Mouse (Mus musculus): ENCODE data around the gene Nek1.
A peak's percentile ranks its signal among the peaks of the same experiment; 100 is the strongest.

Gene Nek1

GRCm38 (mm10) chr8:60992910-60993638, at the start of gene Nek1:
TSS of gene Nek1 (plus strand) at chr8:60993195.
- DNase-seq (ENCODE audit: low read depth, low spot score) = peak; percentile 99
- H3K27me3 ChIP-seq (ENCODE audit: control insufficient read depth, insufficient read depth, low read length, poor library complexity, severe bottlenecking) = no peaks in the 10 kb centered on the region
- no peaks in the 10 kb centered on the region for H3K36me3 ChIP-seq (ENCODE audit: control insufficient read depth, insufficient read depth, low read length, poor library complexity, severe bottlenecking)

DNA sequence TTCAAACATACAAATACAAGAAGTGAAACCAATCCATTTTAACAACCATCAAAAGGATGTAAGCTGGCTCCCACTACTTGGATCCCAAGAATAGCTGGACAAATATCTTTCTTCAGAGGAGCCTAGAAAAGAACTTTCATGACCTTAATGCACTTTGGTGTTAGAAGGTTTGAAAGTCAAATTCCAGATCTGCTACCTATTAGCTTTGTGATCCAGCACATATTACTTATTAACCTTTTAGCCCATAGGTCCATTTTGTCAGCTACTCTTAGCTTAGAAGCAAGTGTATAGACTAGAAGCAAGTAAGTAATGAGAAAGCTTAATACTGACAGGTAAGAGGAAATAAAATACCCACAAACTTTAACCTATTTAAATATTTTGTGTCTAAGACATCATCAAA, 45.5 kb upstream of the Nek1 start:
- no peak for DNase-seq (ENCODE audit: low read depth, low spot score)
- Histone ChIP-seq H3K36me3 (ENCODE audit: control insufficient read depth, insufficient read depth, low read length, poor library complexity, severe bottlenecking) (no peaks in the 10 kb centered on the region), H3K27me3 (ENCODE audit: control insufficient read depth, insufficient read depth, low read length, poor library complexity, severe bottlenecking) (no peaks in the 10 kb centered on the region)

DNA sequence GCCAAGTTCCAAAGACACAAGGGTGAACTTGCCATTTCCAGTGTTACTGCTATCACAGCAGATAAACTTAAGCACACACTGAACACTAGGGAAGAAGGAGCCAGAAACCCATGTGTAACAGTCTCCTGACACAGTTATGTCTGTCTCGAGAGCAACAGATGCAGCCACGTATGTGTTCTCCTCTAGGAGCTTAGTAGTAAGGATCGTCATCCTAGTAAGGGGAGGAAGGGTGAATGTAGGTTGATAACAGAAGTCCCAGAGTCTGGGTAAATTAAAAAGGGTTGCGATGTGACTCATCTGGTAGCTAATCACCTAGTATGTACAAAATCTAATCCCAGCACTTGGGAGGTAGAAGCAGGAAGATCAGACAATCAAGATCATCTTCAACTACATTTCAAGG, 43.1 kb upstream of the Nek1 start:
- Histone ChIP-seq H3K36me3 (ENCODE audit: control insufficient read depth, insufficient read depth, low read length, poor library complexity, severe bottlenecking) (no peaks in the 10 kb centered on the region), H3K27me3 (ENCODE audit: control insufficient read depth, insufficient read depth, low read length, poor library complexity, severe bottlenecking) (no peaks in the 10 kb centered on the region)
- DNase-seq (ENCODE audit: low read depth, low spot score) = no peak

- no peaks in the 10 kb centered on the region for H3K36me3 ChIP-seq (ENCODE audit: control insufficient read depth, insufficient read depth, low read length, poor library complexity, severe bottlenecking)
- H3K27me3 ChIP-seq (ENCODE audit: control insufficient read depth, insufficient read depth, low read length, poor library complexity, severe bottlenecking) = no peaks in the 10 kb centered on the region
- no peak for DNase-seq (ENCODE audit: low read depth, low spot score)
These were observed 41.7 kb upstream of the Nek1 start for GRCm38 (mm10) chr8:60951271-60951670.

- Histone ChIP-seq H3K27me3 (ENCODE audit: control insufficient read depth, insufficient read depth, low read length, poor library complexity, severe bottlenecking) (no peaks in the 10 kb centered on the region), H3K36me3 (ENCODE audit: control insufficient read depth, insufficient read depth, low read length, poor library complexity, severe bottlenecking) (no peaks in the 10 kb centered on the region)
- no peak for DNase-seq (ENCODE audit: low read depth, low spot score)
These were observed 41.2 kb upstream of the Nek1 start for GRCm38 (mm10) chr8:60951757-60952156.

GRCm38 (mm10) chr8:60952803-60953202, 40.2 kb upstream of the Nek1 start:
- no peaks in the 10 kb centered on the region for H3K36me3 ChIP-seq (ENCODE audit: control insufficient read depth, insufficient read depth, low read length, poor library complexity, severe bottlenecking)
- H3K27me3 ChIP-seq (ENCODE audit: control insufficient read depth, insufficient read depth, low read length, poor library complexity, severe bottlenecking) = no peaks in the 10 kb centered on the region
- no peak for DNase-seq (ENCODE audit: low read depth, low spot score)

DNA sequence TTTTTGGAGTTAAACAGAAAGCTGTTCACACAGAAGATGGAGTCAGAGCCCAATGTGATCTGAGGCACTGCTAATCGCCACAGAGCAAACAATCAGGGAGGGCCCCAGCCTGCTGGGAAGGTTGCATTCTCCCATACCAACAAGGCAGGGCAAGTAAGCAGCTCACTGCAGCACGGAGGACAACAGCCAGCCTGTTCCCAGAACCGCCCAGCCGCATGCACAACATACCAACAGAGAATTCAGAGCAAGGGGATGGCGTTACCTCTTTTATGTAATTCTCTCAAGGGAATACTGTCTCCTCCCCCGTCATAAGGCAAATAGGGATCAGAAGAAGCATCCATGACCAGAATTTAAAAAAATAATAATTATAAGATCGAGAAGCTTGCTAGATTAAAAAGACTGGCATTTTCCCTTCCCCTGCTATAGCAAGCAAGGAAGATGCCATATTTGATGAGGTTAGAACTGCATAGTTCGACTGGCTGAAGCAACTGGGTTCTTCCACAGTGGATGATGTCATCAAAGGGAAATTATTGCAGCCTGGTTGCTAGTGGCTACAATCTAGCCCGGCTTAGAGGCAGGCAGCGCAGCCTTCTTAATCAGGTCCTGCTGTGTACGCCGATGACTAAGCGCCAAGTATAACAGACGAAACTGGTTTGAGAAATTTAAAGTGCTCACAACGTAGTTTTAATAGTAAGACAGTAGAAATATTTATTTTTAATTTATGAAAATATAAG, 38.5 kb upstream of the Nek1 start:
- no peak for DNase-seq (ENCODE audit: low read depth, low spot score)
- Histone ChIP-seq H3K27me3 (ENCODE audit: control insufficient read depth, insufficient read depth, low read length, poor library complexity, severe bottlenecking) (no peaks in the 10 kb centered on the region), H3K36me3 (ENCODE audit: control insufficient read depth, insufficient read depth, low read length, poor library complexity, severe bottlenecking) (no peaks in the 10 kb centered on the region)

DNA sequence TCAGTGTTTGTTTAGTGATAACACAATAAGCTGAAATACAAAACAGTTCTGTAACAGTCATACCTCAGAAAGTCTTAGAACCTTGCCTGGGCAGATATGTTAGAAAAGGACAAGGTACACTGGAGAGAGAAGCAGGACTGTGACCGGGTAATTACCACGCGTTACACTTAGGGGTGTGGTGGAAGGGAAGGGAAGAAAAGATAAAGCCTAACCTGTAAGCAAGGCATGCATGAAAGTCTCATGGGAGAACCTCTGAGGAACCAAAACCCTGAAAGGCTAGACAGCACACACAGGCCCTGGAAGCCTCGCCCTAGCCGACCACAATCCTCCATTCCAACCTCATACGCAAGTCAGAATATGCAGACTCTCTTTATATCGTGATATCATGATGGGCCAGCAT, 36.1 kb upstream of the Nek1 start:
- no peaks in the 10 kb centered on the region for H3K36me3 ChIP-seq (ENCODE audit: control insufficient read depth, insufficient read depth, low read length, poor library complexity, severe bottlenecking)
- H3K27me3 ChIP-seq (ENCODE audit: control insufficient read depth, insufficient read depth, low read length, poor library complexity, severe bottlenecking) = no peaks in the 10 kb centered on the region
- DNase-seq (ENCODE audit: low read depth, low spot score) = peak; percentile 73

- Histone ChIP-seq H3K36me3 (ENCODE audit: control insufficient read depth, insufficient read depth, low read length, poor library complexity, severe bottlenecking) (no peaks in the 10 kb centered on the region), H3K27me3 (ENCODE audit: control insufficient read depth, insufficient read depth, low read length, poor library complexity, severe bottlenecking) (no peaks in the 10 kb centered on the region)
- DNase-seq (ENCODE audit: low read depth, low spot score) = no peak
These were observed 30.2 kb upstream of the Nek1 start for GRCm38 (mm10) chr8:60962763-60963162.

- no peaks in the 10 kb centered on the region for H3K36me3 ChIP-seq (ENCODE audit: control insufficient read depth, insufficient read depth, low read length, poor library complexity, severe bottlenecking)
- H3K27me3 ChIP-seq (ENCODE audit: control insufficient read depth, insufficient read depth, low read length, poor library complexity, severe bottlenecking) = no peaks in the 10 kb centered on the region
- no peak for DNase-seq (ENCODE audit: low read depth, low spot score)
These were observed 29.1 kb upstream of the Nek1 start for GRCm38 (mm10) chr8:60963931-60964330.

- Histone ChIP-seq H3K36me3 (ENCODE audit: control insufficient read depth, insufficient read depth, low read length, poor library complexity, severe bottlenecking) (no peaks in the 10 kb centered on the region), H3K27me3 (ENCODE audit: control insufficient read depth, insufficient read depth, low read length, poor library complexity, severe bottlenecking) (no peaks in the 10 kb centered on the region)
- DNase-seq (ENCODE audit: low read depth, low spot score) = no peak
These were observed 28.5 kb upstream of the Nek1 start for GRCm38 (mm10) chr8:60964518-60964917.

GRCm38 (mm10) chr8:60965306-60965705, 27.7 kb upstream of the Nek1 start:
- Histone ChIP-seq H3K36me3 (ENCODE audit: control insufficient read depth, insufficient read depth, low read length, poor library complexity, severe bottlenecking) (no peaks in the 10 kb centered on the region), H3K27me3 (ENCODE audit: control insufficient read depth, insufficient read depth, low read length, poor library complexity, severe bottlenecking) (no peaks in the 10 kb centered on the region)

DNA sequence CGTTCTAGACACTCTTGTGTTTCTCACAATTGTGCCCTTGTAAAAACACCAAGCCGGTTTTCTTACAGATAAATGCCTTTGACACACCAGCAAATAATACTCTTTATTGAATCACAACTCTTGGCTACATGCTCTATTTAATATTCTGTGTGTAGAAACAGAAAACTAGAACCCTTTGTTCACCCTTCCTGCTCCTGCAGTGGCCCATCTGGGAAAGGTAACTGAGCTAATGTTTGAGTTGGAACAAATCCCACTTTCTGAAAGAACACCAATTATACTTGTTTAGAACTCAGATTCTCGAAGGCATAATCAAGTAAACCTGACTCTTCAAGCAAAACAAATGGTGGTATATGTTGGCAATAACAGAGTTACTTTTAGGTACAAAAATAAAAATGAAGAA, 27.3 kb upstream of the Nek1 start:
- H3K36me3 ChIP-seq (ENCODE audit: control insufficient read depth, insufficient read depth, low read length, poor library complexity, severe bottlenecking) = no peaks in the 10 kb centered on the region
- no peaks in the 10 kb centered on the region for H3K27me3 ChIP-seq (ENCODE audit: control insufficient read depth, insufficient read depth, low read length, poor library complexity, severe bottlenecking)
- DNase-seq (ENCODE audit: low read depth, low spot score) = no peak

More at GRCm38 (mm10) chr8:60965306-60965705, 27.7 kb upstream of the Nek1 start:
- no peak for DNase-seq (ENCODE audit: low read depth, low spot score)

GRCm38 (mm10) chr8:60969091-60969490, 23.9 kb upstream of the Nek1 start:
- no peak for DNase-seq (ENCODE audit: low read depth, low spot score)
- H3K27me3 ChIP-seq (ENCODE audit: control insufficient read depth, insufficient read depth, low read length, poor library complexity, severe bottlenecking) = no peaks in the 10 kb centered on the region

DNA sequence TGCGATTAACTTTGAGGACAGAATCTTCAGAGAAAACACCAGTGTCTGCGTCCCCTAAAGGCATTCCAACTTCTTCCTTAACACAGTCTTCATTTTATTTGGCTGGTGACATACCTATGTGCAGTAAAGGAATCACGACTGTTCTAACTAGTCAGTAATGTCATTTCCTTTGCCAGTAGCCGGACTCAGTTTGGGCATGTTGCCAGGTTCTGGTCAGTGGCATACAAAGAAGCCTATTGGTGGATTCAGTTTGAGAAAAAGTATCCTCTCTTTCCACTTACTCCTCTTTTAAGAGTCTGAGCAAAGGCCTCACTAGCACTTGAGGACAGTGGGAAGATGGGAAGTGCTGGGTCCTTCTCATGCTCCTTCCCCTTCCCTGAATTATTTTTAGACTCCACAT, 21.2 kb upstream of the Nek1 start:
- DNase-seq (ENCODE audit: low read depth, low spot score) = no peak
- 0 out of 2 replicates have a peak, but pooled peaks cover 2% of the 10 kb centered on the region for H3K36me3 ChIP-seq (ENCODE audit: control insufficient read depth, insufficient read depth, low read length, poor library complexity, severe bottlenecking)
- H3K27me3 ChIP-seq (ENCODE audit: control insufficient read depth, insufficient read depth, low read length, poor library complexity, severe bottlenecking) = no peaks in the 10 kb centered on the region

More at GRCm38 (mm10) chr8:60969091-60969490, 23.9 kb upstream of the Nek1 start:
- no peaks in the 10 kb centered on the region for H3K36me3 ChIP-seq (ENCODE audit: control insufficient read depth, insufficient read depth, low read length, poor library complexity, severe bottlenecking)

Data from splenic B cell, adult 2 months (primary cell).